Mouse (Mus musculus) forebrain, postnatal 0 days (tissue): ENCODE results near the gene Fbxw8. TPM values are rescaled to one million over a fixed set of nuclear protein-coding genes. Genes with fewer than 3 reads are reported as not detected.
A peak's percentile ranks its signal among the peaks of the same experiment; 100 is the strongest.

Source experiments
- ATAC-seq: fragments of 200-750 bp; cut with Nextera tagmentation; 2 replicates; pipeline ENCODE4 v1.8.0; 2017; ENCODE audit warnings: mild to moderate bottlenecking, moderate library complexity
- DNase-seq: peaks from one replicate; pipeline ENCODE4 v3.0.0-alpha.2; 2015
- H3K27ac ChIP-seq: fragments of 300-500 bp; sonication (generic); 2 replicates; pipeline ENCODE4 v1.5.1; 2014; ENCODE audit warnings: low read depth, mild to moderate bottlenecking, antibody characterized with exemption, low read length, moderate library complexity, mixed read lengths
- H3K27me3 ChIP-seq: fragments of 300-500 bp; sonication (generic); 2 replicates; pipeline ENCODE4 v1.6.1; 2014; ENCODE audit warnings: mild to moderate bottlenecking, low read length, mixed read lengths; ENCODE audit not compliant: insufficient read depth
- H3K36me3 ChIP-seq: fragments of 300-500 bp; sonication (generic); 2 replicates; pipeline ENCODE4 v1.6.1; 2014; ENCODE audit warnings: mild to moderate bottlenecking, moderate library complexity; ENCODE audit not compliant: insufficient read depth
- H3K4me1 ChIP-seq: fragments of 300-500 bp; sonication (generic); 2 replicates; pipeline ENCODE4 v1.6.1; 2014; ENCODE audit warnings: antibody characterized with exemption; ENCODE audit not compliant: insufficient read depth
- H3K4me2 ChIP-seq: fragments of 300-500 bp; sonication (generic); 2 replicates; pipeline ENCODE4 v1.6.1; 2014; ENCODE audit warnings: low read depth, mild to moderate bottlenecking, moderate library complexity
- H3K4me3 ChIP-seq: fragments of 300-500 bp; sonication (generic); 2 replicates; pipeline ENCODE4 v1.5.1; 2014; ENCODE audit warnings: low read depth, low read length, mixed read lengths
- H3K9ac ChIP-seq: fragments of 300-500 bp; sonication (generic); 2 replicates; pipeline ENCODE4 v1.6.1; 2014; ENCODE audit warnings: mild to moderate bottlenecking
- H3K9me3 ChIP-seq: fragments of 300-500 bp; sonication (generic); 2 replicates; pipeline ENCODE4 v1.6.1; 2016; ENCODE audit warnings: low read length
- CTCF ChIP-seq: sonication (generic); IDR thresholded peaks from 2 replicates; pipeline ENCODE4 v1.5.1; 2016; ENCODE audit warnings: antibody characterized with exemption, control low read depth, low read depth
- WGBS: fragments of 180-500 bp; shearing (Covaris S2); extraction: QIAGEN DNeasy Blood & Tissue Kit; methylation state at CpG from one replicate; pipeline ENCODE4 v1.1.7; 2014; 5-methylcytosine and 5-hydroxymethylcytosine counted together
- polyA plus RNA-seq: library from polyadenylated mRNA; unstranded; fragments of >200 nt; fragmentation: Nextera tagmentation; extraction: Ambion mirVana; gene quantifications from 2 replicates; pipeline ENCODE4 v1.2.1, GENCODE M21; 2015
- total RNA-seq: library from RNA; depleted of rRNA; stranded (reverse); fragments of >200 nt; gene quantifications from 2 replicates; pipeline ENCODE4 v1.2.3, GENCODE M21; 2014

The Fbxw8 gene
- total and polyA plus RNA-seq, 2 experiments from 2014 or later: 16.4 to 51.0 TPM

- no peak for DNase-seq
- no peaks in the 10 kb centered on the region for H3K9me3 ChIP-seq
- H3K4me2 ChIP-seq: no peak overlapping the region
- no peak overlapping the region for H3K4me3 ChIP-seq
- H3K27me3 ChIP-seq: no peaks in the 10 kb centered on the region
- no peak for TF ChIP-seq CTCF
- no peak overlapping the region for H3K9ac ChIP-seq
- WGBS: 75% methylated on average over 9 of the region's 9 CpGs
- H3K27ac ChIP-seq: no peak overlapping the region
- 0 out of 2 replicates have a peak, but pooled peaks cover under 1% of the 10 kb centered on the region for H3K36me3 ChIP-seq
- ATAC-seq: no peak
- H3K4me1 ChIP-seq: peaks cover 24% of the 10 kb centered on the region
Observed at GRCm38 (mm10) chr5:118081374-118081949, 73.8 kb downstream of the Fbxw8 start.

- Histone ChIP-seq H3K9ac (no peak overlapping the region), H3K4me3 (no peak overlapping the region), H3K4me1 (peaks cover 24% of the 10 kb centered on the region), H3K36me3 (0 out of 2 replicates have a peak, but pooled peaks cover 10% of the 10 kb centered on the region), H3K9me3 (no peaks in the 10 kb centered on the region), H3K4me2 (no peak overlapping the region), H3K27ac (peak overlapping the region; percentile 40; the same call in 1 of the 2 replicates), H3K27me3 (no peaks in the 10 kb centered on the region)
- WGBS: 19% methylated on average over 11 of the region's 11 CpGs
- no peak; the same call in 1 of the 2 replicates for TF ChIP-seq CTCF
- no peak for DNase-seq
- no peak for ATAC-seq
Observed at GRCm38 (mm10) chr5:118079839-118080250, 75.4 kb downstream of the Fbxw8 start.

DNA sequence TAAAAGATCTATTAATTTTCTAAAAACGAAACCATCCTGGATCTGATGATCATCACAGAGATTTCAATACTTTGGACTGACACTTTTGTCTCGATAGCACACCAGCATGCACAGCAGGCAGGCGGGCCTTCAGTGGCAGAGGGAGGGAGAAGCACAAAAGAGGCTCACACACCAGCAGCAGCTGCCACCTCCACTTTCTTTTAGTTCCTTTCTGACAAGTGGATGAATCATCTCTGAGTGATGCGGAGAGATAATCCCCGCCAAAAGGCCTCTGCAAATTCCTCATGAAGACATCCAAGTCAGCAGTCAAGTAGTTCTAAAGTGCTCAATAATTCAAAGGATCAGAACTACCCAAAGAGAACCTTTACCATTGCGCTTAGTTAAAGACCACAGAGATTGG lies 75.9 kb downstream of the Fbxw8 start:
- H3K9me3 ChIP-seq: no peaks in the 10 kb centered on the region
- DNase-seq: no peak
- H3K9ac ChIP-seq: no peak overlapping the region
- no peak overlapping the region for H3K4me2 ChIP-seq
- H3K27ac ChIP-seq: peak overlapping the region; percentile 40; the same call in 1 of the 2 replicates
- ATAC-seq: no peak
- no peak overlapping the region for H3K4me3 ChIP-seq
- H3K27me3 ChIP-seq: no peaks in the 10 kb centered on the region
- no peak for TF ChIP-seq CTCF
- H3K4me1 ChIP-seq: peaks cover 19% of the 10 kb centered on the region
- WGBS: 31% methylated on average over 6 of the region's 6 CpGs
- 0 out of 2 replicates have a peak, but pooled peaks cover 10% of the 10 kb centered on the region for H3K36me3 ChIP-seq

GRCm38 (mm10) chr5:118078550-118078949 lies 76.7 kb downstream of the Fbxw8 start:
- H3K27ac ChIP-seq: no peak overlapping the region

GRCm38 (mm10) chr5:118076721-118077592 lies 78.3 kb downstream of the Fbxw8 start:
- no peaks in the 10 kb centered on the region for H3K9me3 ChIP-seq
- H3K9ac ChIP-seq: no peak overlapping the region
- peaks cover 9% of the 10 kb centered on the region; the same call in 1 of the 2 replicates for H3K4me1 ChIP-seq
- ATAC-seq: peak; percentile 34; the same call in 1 of the 2 replicates
- H3K27me3 ChIP-seq: no peaks in the 10 kb centered on the region
- no peak overlapping the region for H3K4me3 ChIP-seq
- H3K27ac ChIP-seq: 0 out of 2 replicates have a peak overlapping the region, but pooled peaks have one; percentile 23
- H3K36me3 ChIP-seq: 0 out of 2 replicates have a peak, but pooled peaks cover 10% of the 10 kb centered on the region
- DNase-seq: peak; percentile 71
- H3K4me2 ChIP-seq: no peak overlapping the region
- peak; percentile 49 for TF ChIP-seq CTCF
- 40% methylated on average over 15 of the region's 15 CpGs for WGBS

More at GRCm38 (mm10) chr5:118078550-118078949, 76.7 kb downstream of the Fbxw8 start:
- peaks cover 12% of the 10 kb centered on the region; the same call in 1 of the 2 replicates for H3K4me1 ChIP-seq
- no peaks in the 10 kb centered on the region for H3K9me3 ChIP-seq
- 83% methylated on average over 6 of the region's 6 CpGs for WGBS
- no peak overlapping the region for H3K9ac ChIP-seq
- no peaks in the 10 kb centered on the region for H3K27me3 ChIP-seq
- no peak for TF ChIP-seq CTCF
- no peak overlapping the region for H3K4me2 ChIP-seq
- ATAC-seq (no peak), DNase-seq (no peak)
- no peak overlapping the region for H3K4me3 ChIP-seq
- H3K36me3 ChIP-seq: 0 out of 2 replicates have a peak, but pooled peaks cover 10% of the 10 kb centered on the region

- Histone ChIP-seq H3K4me3 (no peak overlapping the region), H3K4me1 (no peaks in the 10 kb centered on the region), H3K36me3 (peaks cover 25% of the 10 kb centered on the region), H3K9ac (no peak overlapping the region), H3K4me2 (no peak overlapping the region), H3K27me3 (no peaks in the 10 kb centered on the region), H3K27ac (0 out of 2 replicates have a peak overlapping the region, but pooled peaks have one; percentile 21), H3K9me3 (no peaks in the 10 kb centered on the region)
- ATAC-seq: peak; percentile 69
- no peak for TF ChIP-seq CTCF
- no peak for DNase-seq
- 31% methylated on average over 15 of the region's 15 CpGs for WGBS
Observed at GRCm38 (mm10) chr5:118073213-118073773, 82.0 kb downstream of the Fbxw8 start.
